Mouse (Mus musculus): ENCODE results near the gene Dcxr. TPM values are rescaled to one million over a fixed set of nuclear protein-coding genes. Genes with fewer than 3 reads are reported as not detected.

The Dcxr gene
- total and polyA plus RNA-seq, 2 experiments from 2014 or later, result 9.9 to 11.2 TPM

DNA sequence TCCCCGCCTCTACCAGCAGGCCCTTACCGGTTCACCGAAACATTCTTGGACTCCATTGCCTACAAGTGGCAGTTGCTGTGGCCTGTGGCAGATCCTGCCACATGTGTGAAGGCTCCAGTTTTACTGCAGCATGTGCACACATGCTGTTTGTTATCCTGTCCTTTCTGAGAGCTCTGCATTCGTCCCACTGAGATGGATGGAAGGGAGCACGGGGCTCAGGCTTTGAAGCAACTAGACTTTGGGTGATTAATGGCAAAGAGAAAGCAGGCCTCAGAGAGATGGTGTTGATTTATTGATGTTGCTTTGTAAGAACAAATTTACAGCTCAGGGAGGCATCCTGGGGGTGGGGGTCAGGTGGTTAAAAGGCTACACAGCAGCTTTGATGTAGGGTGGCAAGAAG, 16.4 kb downstream of the Dcxr start:
- peaks cover 16% of the 10 kb centered on the region; the same call in 1 of the 2 replicates for H3K4me1 ChIP-seq (ENCODE audit: insufficient read depth, low read length)
- H3K27ac ChIP-seq (ENCODE audit: low read depth, low read length), result no peak overlapping the region
- H3K36me3 ChIP-seq (ENCODE audit: insufficient read depth, low read length), result peaks cover 25% of the 10 kb centered on the region; the same call in 1 of the 2 replicates
- no peak overlapping the region for H3K4me2 ChIP-seq (ENCODE audit: low read depth, low read length, poor library complexity, severe bottlenecking)
- WGBS, result 81% methylated on average over 5 of the region's 5 CpGs
- DNase-seq (ENCODE audit: low spot score), result no peak
- no peaks in the 10 kb centered on the region for H3K9me3 ChIP-seq (ENCODE audit: low read length)
- no peaks in the 10 kb centered on the region for H3K27me3 ChIP-seq (ENCODE audit: insufficient read depth, low read length)
- no peak for ATAC-seq (ENCODE audit: low FRiP score)
- H3K9ac ChIP-seq (replicated peaks; ENCODE audit: low read length, poor library complexity, severe bottlenecking), result no peak overlapping the region
- no peak overlapping the region for H3K4me3 ChIP-seq (ENCODE audit: low read depth, low read length)
- TF ChIP-seq CTCF (IDR thresholded peaks at IDR 0.05), result no peak

DNA sequence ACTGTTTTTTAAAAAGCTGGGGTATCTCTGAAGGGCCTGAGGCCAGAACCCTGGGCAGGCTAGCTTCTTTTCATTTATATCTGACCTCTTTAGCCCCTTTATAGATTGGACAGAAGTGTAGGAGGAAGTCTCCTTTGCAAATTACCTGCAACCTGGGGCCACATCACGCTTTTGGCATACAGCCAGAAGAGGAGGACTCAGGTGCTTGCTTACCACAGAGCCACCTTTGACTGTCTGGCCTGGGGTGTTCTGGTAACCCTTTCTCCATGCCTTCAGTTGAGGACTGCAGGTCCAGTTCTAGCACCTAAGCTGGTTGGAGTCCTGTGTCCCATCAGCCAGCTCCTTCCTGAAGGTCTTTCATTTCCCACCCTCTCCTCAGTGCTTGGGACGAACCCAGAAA, 17.5 kb downstream of the Dcxr start:
- no peak overlapping the region for H3K9ac ChIP-seq (replicated peaks; ENCODE audit: low read length, poor library complexity, severe bottlenecking)
- WGBS, result 75% methylated on average over 2 of the region's 2 CpGs
- no peak overlapping the region for H3K27ac ChIP-seq (ENCODE audit: low read depth, low read length)
- H3K27me3 ChIP-seq (ENCODE audit: insufficient read depth, low read length), result no peaks in the 10 kb centered on the region
- ATAC-seq (ENCODE audit: low FRiP score) (no peak), DNase-seq (ENCODE audit: low spot score) (no peak)
- peaks cover 14% of the 10 kb centered on the region; the same call in 1 of the 2 replicates for H3K4me1 ChIP-seq (ENCODE audit: insufficient read depth, low read length)
- H3K36me3 ChIP-seq (ENCODE audit: insufficient read depth, low read length), result peaks cover 21% of the 10 kb centered on the region; the same call in 1 of the 2 replicates
- H3K4me2 ChIP-seq (ENCODE audit: low read depth, low read length, poor library complexity, severe bottlenecking), result no peak overlapping the region
- TF ChIP-seq CTCF (IDR thresholded peaks at IDR 0.05), result no peak
- no peak overlapping the region for H3K4me3 ChIP-seq (ENCODE audit: low read depth, low read length)
- H3K9me3 ChIP-seq (ENCODE audit: low read length), result no peaks in the 10 kb centered on the region

DNA sequence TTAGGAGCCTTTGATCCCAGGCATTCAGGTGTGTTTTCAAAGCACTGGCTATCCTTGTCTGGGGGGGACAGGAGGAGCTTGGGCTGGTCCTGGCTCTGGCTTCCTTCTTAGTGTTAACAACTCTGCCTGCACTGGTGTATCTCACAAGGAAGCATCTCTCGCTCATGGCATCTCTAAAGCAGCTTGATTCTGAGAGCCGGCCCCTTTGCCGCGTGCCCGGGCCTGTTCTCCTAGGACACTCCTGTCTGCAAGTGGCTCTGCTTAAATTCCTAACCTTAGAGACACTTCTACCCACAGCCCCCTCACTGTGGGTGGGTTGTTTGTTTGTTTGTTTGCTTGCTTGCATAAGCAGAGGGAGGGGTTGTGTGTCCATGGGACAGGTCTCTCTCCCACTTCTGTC, 19.1 kb downstream of the Dcxr start:
- Histone ChIP-seq H3K4me2 (ENCODE audit: low read depth, low read length, poor library complexity, severe bottlenecking) (no peak overlapping the region), H3K4me3 (ENCODE audit: low read depth, low read length) (no peak overlapping the region), H3K27me3 (ENCODE audit: insufficient read depth, low read length) (no peaks in the 10 kb centered on the region), H3K4me1 (ENCODE audit: insufficient read depth, low read length) (peaks cover 9% of the 10 kb centered on the region; the same call in 1 of the 2 replicates), H3K27ac (ENCODE audit: low read depth, low read length) (no peak overlapping the region), H3K9ac (replicated peaks; ENCODE audit: low read length, poor library complexity, severe bottlenecking) (no peak overlapping the region), H3K9me3 (ENCODE audit: low read length) (no peaks in the 10 kb centered on the region), H3K36me3 (ENCODE audit: insufficient read depth, low read length) (peaks cover 21% of the 10 kb centered on the region; the same call in 1 of the 2 replicates)
- ATAC-seq (ENCODE audit: low FRiP score), result no peak
- WGBS, result 28% methylated on average over 5 of the region's 5 CpGs
- no peak for DNase-seq (ENCODE audit: low spot score)
- TF ChIP-seq CTCF (IDR thresholded peaks at IDR 0.05), result no peak

DNA sequence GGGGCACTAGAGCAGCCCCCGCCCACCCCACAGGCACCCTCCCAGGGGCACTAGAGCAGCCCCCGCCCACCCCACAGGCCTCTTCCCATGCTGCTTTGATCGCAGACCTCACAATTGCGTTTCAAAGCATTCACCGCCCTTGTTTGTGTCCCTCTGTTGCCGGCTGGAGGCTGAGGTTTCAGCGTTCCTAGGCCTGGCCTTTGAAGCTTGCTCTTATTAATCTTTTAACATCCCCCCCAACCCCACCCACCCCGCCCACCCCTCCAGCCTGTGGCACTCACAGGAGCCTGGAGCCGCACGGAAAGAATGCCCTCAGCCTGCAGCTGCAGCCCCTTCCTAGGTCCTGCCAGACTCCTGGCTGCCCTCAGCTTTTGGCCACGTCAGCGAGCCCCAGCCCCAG, 19.9 kb downstream of the Dcxr start:
- Histone ChIP-seq H3K4me2 (ENCODE audit: low read depth, low read length, poor library complexity, severe bottlenecking) (no peak overlapping the region), H3K27ac (ENCODE audit: low read depth, low read length) (no peak overlapping the region), H3K9ac (replicated peaks; ENCODE audit: low read length, poor library complexity, severe bottlenecking) (no peak overlapping the region), H3K4me1 (ENCODE audit: insufficient read depth, low read length) (0 out of 2 replicates have a peak, but pooled peaks cover 4% of the 10 kb centered on the region), H3K9me3 (ENCODE audit: low read length) (no peaks in the 10 kb centered on the region), H3K4me3 (ENCODE audit: low read depth, low read length) (no peak overlapping the region), H3K36me3 (ENCODE audit: insufficient read depth, low read length) (peaks cover 24% of the 10 kb centered on the region), H3K27me3 (ENCODE audit: insufficient read depth, low read length) (no peaks in the 10 kb centered on the region)
- TF ChIP-seq CTCF (IDR thresholded peaks at IDR 0.05), result no peak
- DNase-seq (ENCODE audit: low spot score) (no peak), ATAC-seq (ENCODE audit: low FRiP score) (no peak)
- WGBS, result 9% methylated on average over 10 of the region's 12 CpGs

DNA sequence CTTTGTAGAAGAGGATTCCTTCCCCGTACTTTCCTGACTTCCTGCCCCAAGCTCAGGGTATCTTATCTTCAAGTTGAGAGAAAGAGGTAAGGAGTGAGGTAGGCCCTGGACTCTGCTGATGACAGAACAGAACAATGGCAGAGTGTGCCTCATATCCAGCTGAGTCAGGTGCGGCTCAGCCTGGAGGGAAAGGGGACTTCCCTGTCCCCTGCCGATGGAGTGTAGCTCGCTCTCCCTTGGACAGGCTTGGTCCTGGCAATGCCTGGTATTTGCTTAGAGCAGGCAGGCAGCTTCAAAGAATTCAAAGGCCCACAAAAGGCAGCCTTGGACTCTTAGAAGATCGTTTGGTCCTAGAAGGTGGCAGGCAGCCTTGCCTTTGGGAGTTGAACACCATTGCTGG, 21.0 kb downstream of the Dcxr start:
- WGBS, result 55% methylated on average over 5 of the region's 5 CpGs
- H3K4me3 ChIP-seq (ENCODE audit: low read depth, low read length), result no peak overlapping the region
- ATAC-seq (ENCODE audit: low FRiP score), result no peak

DNA sequence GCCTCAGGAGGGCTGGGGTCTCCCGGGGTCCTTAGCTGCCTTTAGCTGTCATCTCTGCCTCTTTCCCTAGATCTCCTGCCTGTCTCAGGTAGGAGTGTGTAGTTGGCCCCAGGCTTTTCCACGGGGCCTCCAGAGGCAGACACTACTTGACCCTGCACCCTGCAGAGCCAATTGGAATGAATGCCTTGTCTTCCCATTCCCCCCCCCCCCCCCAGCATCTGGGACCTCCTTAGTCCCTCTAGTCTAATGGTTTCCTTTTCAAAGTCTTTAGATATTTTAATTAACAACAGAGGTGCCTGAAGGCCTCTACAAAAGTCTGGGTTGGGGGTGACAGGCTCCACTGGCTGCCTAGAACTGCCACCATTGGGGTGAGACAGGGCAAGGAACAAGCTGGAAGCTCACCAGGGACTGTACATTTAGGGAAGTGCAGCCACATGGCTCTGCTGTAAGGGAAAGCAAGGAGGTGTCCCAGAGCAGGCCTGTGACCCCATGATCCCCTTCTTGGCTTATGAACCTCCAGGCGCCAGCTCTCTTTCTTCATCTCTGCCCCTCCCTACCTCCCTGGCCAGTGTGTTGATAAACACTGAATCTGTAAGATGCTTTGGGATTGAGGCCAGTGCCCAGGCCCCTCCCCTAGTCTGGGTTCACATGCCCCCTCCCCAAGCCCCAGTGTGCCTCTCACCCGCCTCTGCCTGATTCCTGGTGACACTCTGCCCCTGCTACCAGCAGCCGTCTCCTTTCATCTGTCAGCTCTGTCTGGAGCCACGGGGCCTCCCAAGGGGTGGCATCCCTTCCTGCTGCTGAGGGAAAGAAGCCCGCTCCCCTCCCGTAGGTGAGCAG, 22.4 kb downstream of the Dcxr start:
- peaks cover 16% of the 10 kb centered on the region for H3K36me3 ChIP-seq (ENCODE audit: insufficient read depth, low read length)
- ATAC-seq (ENCODE audit: low FRiP score) (no peak), DNase-seq (ENCODE audit: low spot score) (no peak)
- H3K9me3 ChIP-seq (ENCODE audit: low read length), result no peaks in the 10 kb centered on the region
- WGBS, result 19% methylated on average over 8 of the region's 8 CpGs
- no peaks in the 10 kb centered on the region for H3K27me3 ChIP-seq (ENCODE audit: insufficient read depth, low read length)
- no peak overlapping the region for H3K4me2 ChIP-seq (ENCODE audit: low read depth, low read length, poor library complexity, severe bottlenecking)
- TF ChIP-seq CTCF (IDR thresholded peaks at IDR 0.05), result no peak
- no peak overlapping the region for H3K4me3 ChIP-seq (ENCODE audit: low read depth, low read length)
- no peak overlapping the region for H3K9ac ChIP-seq (replicated peaks; ENCODE audit: low read length, poor library complexity, severe bottlenecking)
- H3K4me1 ChIP-seq (ENCODE audit: insufficient read depth, low read length), result 0 out of 2 replicates have a peak, but pooled peaks cover 4% of the 10 kb centered on the region
- H3K27ac ChIP-seq (ENCODE audit: low read depth, low read length), result no peak overlapping the region

More for the DNA sequence above, 21.0 kb downstream of the Dcxr start:
- Histone ChIP-seq H3K27me3 (ENCODE audit: insufficient read depth, low read length) (no peaks in the 10 kb centered on the region), H3K27ac (ENCODE audit: low read depth, low read length) (no peak overlapping the region), H3K9ac (replicated peaks; ENCODE audit: low read length, poor library complexity, severe bottlenecking) (0 out of 2 replicates have a peak overlapping the region, but pooled peaks have one; percentile 13), H3K4me1 (ENCODE audit: insufficient read depth, low read length) (0 out of 2 replicates have a peak, but pooled peaks cover 4% of the 10 kb centered on the region), H3K36me3 (ENCODE audit: insufficient read depth, low read length) (peaks cover 24% of the 10 kb centered on the region), H3K9me3 (ENCODE audit: low read length) (no peaks in the 10 kb centered on the region), H3K4me2 (ENCODE audit: low read depth, low read length, poor library complexity, severe bottlenecking) (no peak overlapping the region)
- no peak for TF ChIP-seq CTCF (IDR thresholded peaks at IDR 0.05)
- DNase-seq (ENCODE audit: low spot score), result no peak
